Mouse (Mus musculus) right cerebral cortex, adult 2 months (tissue): ENCODE measurements around the gene Doc2b.
"Not testable (repeated sequence)": the region's sequence is repeated elsewhere in the genome, so short reads cannot be mapped to it uniquely, and the experiment has no call there.

Experiments used
- DNase-seq, 2 experiments: peaks; one replicate each; pipeline ENCODE4 v3.0.0; 2021 to 2022; ENCODE audit warnings: low spot score in 2 of 2

The Doc2b gene

GRCm38 (mm10) chr11:75735462-75736252 lies 60.2 kb downstream of the Doc2b start:
- no peak for DNase-seq

- peak in 1 of 2 experiments; percentile 79 for DNase-seq
These were observed 62.5 kb downstream of the Doc2b start for GRCm38 (mm10) chr11:75733227-75733940.

- peak; percentile 92 to 94 for DNase-seq
These were observed 63.2 kb downstream of the Doc2b start, which contains the start of gene Ywhae for GRCm38 (mm10) chr11:75732434-75733226. Gene Ywhae, plus strand, starts transcription at chr11:75732869.

GRCm38 (mm10) chr11:75727659-75728058 lies 68.2 kb downstream of the Doc2b start:
- DNase-seq = not testable (repeated sequence)

GRCm38 (mm10) chr11:75727168-75727567 lies 68.7 kb downstream of the Doc2b start:
- no peak for DNase-seq

GRCm38 (mm10) chr11:75722339-75722738 lies 73.5 kb downstream of the Doc2b start:
- DNase-seq = no peak
